Mouse (Mus musculus) ES-E14 (cell line): Measurements from ENCODE around the gene Mtmr4.

Source experiments
- HCFC1 ChIP-seq: IDR thresholded peaks from 2 replicates; pipeline ENCODE4 v1.6.1; 2012; ENCODE audit warnings: low read length, inconsistent platforms, borderline replicate concordance; ENCODE audit not compliant: insufficient read depth
- MAFK ChIP-seq: IDR thresholded peaks from 2 replicates; pipeline ENCODE4 v1.6.1; 2014; ENCODE audit warnings: mild to moderate bottlenecking, low read depth, low read length, inconsistent platforms; ENCODE audit not compliant: insufficient read depth
- ZC3H11A ChIP-seq: IDR thresholded peaks from 2 replicates; pipeline ENCODE4 v1.6.1; 2012; ENCODE audit warnings: low read depth, mild to moderate bottlenecking, inconsistent platforms, low read length, borderline replicate concordance
- ZNF384 ChIP-seq: IDR thresholded peaks from 2 replicates; pipeline ENCODE4 v1.6.1; 2012; ENCODE audit warnings: low read depth, low read length, inconsistent platforms

DNA sequence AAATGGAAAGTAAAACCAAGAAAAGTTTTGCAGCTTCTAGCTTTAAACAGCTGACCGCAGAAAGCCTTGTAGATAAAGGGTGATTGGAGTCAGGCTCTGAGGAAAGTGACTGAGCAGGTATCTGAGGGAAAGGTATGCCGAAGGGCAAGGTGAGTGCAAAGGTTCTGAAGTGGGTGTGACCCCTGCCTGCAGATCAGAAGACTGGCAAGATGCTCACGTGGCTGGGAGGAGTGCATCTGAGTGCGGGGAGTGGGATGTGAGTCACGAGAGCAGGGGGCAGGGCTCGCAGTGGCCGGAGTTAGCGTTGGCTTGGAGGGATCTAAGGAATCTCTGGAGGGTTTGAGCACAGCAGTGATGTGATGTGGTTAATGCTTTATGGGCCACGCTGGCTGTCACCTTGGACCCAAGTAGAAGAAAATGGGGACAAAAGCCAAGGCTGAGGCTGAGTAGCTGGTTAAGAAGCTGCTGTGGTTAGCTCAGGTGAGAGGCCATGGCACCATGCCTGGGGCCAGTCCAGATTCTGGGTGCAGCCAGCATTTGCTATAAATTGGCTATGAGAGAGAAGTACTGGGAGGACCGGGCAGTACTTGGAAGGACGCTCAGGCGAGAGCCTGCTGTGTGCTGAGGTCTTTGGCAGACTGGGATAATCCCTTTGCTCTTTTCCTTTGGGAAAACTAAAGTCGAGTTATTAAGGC, 7.6 kb downstream of the Mtmr4 start:
- no peak for TF ChIP-seq ZC3H11A
- TF ChIP-seq ZNF384, result no peak
- TF ChIP-seq MAFK, result no peak
- TF ChIP-seq HCFC1, result no peak
